In the genomic region with DNA sequence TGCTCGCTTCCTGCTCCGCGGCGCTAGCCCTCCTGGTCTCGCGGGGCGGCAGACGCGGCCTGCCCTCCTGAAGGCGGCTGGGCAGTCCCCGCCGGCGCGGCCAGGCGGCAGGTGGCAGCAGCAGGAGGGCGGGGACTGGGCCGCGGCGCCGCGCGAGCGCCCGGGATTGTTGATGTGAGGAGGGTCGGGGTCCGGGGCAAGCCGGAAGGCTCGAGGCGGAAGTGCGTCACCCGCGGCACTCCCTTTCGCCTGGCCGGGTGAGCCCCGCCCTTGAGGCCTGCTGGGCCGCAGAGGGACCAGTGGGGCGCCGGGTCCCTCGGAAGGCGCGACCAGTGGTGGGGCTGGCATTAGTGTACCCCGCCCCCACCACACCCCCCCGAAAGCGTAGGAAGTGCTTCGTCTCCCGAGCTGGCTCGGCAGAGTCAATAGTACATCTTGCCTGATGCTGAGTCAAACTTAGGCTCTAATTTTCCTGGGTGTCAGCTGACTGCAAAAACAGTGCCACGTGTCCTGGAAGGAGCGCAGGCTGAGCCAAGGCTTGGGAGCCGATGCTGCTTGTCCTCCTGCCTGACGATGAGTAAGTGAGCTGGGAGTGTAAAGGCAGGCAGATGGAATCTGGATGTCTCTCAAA, we compare ENCODE assay signal across 7 mouse cellular contexts. TPM values are rescaled to one million over a fixed set of nuclear protein-coding genes. Genes with fewer than 3 reads are reported as not detected.
DNase-seq lines count a peak whose midpoint lies in the region; ATAC-seq lines count a peak whose summit lies in the region.

Gene Herpud2 (minus strand): TSS at position 210 of the 631 bp plus-strand sequence.

- H3K36me3 ChIP-seq in intestine, embryonic 15.5 days: no peaks in the 10 kb centered on the region
- H3K36me3 ChIP-seq in midbrain, embryonic 10.5 days: no peaks in the 10 kb centered on the region

- intact Hi-C loops in left cerebral cortex, postnatal 25 days (cut with DNase I): loop anchor here (1.0 to 5.0 kb wide), 4 partner anchors 101 to 441 kb away; partner anchors contain the start of genes Eepd1 and Sept7

- ATAC-seq in intestine, embryonic 15.5 days: peak; percentile 99

- H3K9ac ChIP-seq in intestine, embryonic 15.5 days: peak within 1 kb of the TSS; percentile 90

- no peaks in the 10 kb centered on the region for H3K27me3 ChIP-seq in intestine, embryonic 15.5 days (replicated peaks)
- no peaks in the 10 kb centered on the region for H3K27me3 ChIP-seq in midbrain, embryonic 10.5 days (ENCODE audit: low read depth, poor library complexity, severe bottlenecking)

- H3K27ac ChIP-seq in intestine, embryonic 15.5 days: peak within 1 kb of the TSS; percentile 100
- H3K27ac ChIP-seq in midbrain, embryonic 10.5 days (replicated peaks): peak within 1 kb of the TSS; percentile 98

- peak within 1 kb of the TSS; percentile 57 for H3K4me2 ChIP-seq in intestine, embryonic 15.5 days (replicated peaks)

- under 1% methylated on average over 51 of the region's 51 CpGs for WGBS in intestine, embryonic 15.5 days
- under 1% methylated on average over 51 of the region's 51 CpGs for WGBS in midbrain, embryonic 10.5 days

- no peaks in the 10 kb centered on the region for H3K4me1 ChIP-seq in intestine, embryonic 15.5 days (replicated peaks)
- H3K4me1 ChIP-seq in midbrain, embryonic 10.5 days: peaks cover 40% of the 10 kb centered on the region

- no peaks in the 10 kb centered on the region for H3K9me3 ChIP-seq in intestine, embryonic 15.5 days
- H3K9me3 ChIP-seq in midbrain, embryonic 10.5 days (replicated peaks): no peaks in the 10 kb centered on the region

- H3K4me3 ChIP-seq in intestine, embryonic 15.5 days (replicated peaks): peak within 1 kb of the TSS; percentile 82
- peak within 1 kb of the TSS; percentile 87 for H3K4me3 ChIP-seq in midbrain, embryonic 10.5 days

- peak; percentile 98 for DNase-seq in adrenal gland, adult (ENCODE audit: inconsistent age in 2 of 2, low spot score in 1 of 2)
- peak; percentile 94 for DNase-seq in embryo, embryonic 10.5 days (ENCODE audit: low spot score)
- peak; percentile 96 for DNase-seq in gastrocnemius, postnatal 25 days
- peak; percentile 91 to 96 for DNase-seq in left cerebral cortex, postnatal 25 days (ENCODE audit: low spot score in 2 of 2)
- DNase-seq in midbrain, embryonic 10.5 days (ENCODE audit: low spot score): peak; percentile 97
- DNase-seq in right cerebral cortex, postnatal 4 days: peak; percentile 82

RNA-seq across cellular contexts. Expression of gene Herpud2, which starts in this region (rescaled TPM):
- 10 to 100 TPM; 31.4 to 35.1 TPM for total RNA-seq in gastrocnemius, postnatal 25 days (2021)
- 27.2 TPM in 2 replicates for polyA plus RNA-seq in intestine, embryonic 15.5 days (2015; fragmentation: Nextera tagmentation; extraction: Ambion mirVana)
- 10 to 100 TPM; 51.9 to 52.2 TPM for total RNA-seq in left cerebral cortex, postnatal 25 days (2021)
- polyA plus RNA-seq in midbrain, embryonic 10.5 days (2016; fragmentation: Nextera tagmentation; extraction: Ambion mirVana): 25.4 and 30.7 TPM in 2 replicates

Comparison
In these comparisons a context has a peak if more than half of its experiments do, and no peak if none do; other contexts are left out.
1. Peak in every context shown above with its lines: DNase-seq, ATAC-seq, H3K4me3 ChIP-seq and H3K27ac ChIP-seq.